Mouse (Mus musculus) heart, postnatal 4 days (tissue): ENCODE measurements around the gene Isx. TPM values are rescaled to one million over a fixed set of nuclear protein-coding genes. Genes with fewer than 3 reads are reported as not detected.

Experiments used
- DNase-seq: peaks from one replicate; pipeline ENCODE4 v3.0.0; 2021
- total RNA-seq, 2 experiments: library from RNA; stranded (reverse); gene quantifications; 2 replicates each; pipeline ENCODE4 v1.2.3; 2021

Isx gene
- total RNA-seq, 2 experiments from 2014 or later, result 0.29 TPM; not detected in 1

DNA sequence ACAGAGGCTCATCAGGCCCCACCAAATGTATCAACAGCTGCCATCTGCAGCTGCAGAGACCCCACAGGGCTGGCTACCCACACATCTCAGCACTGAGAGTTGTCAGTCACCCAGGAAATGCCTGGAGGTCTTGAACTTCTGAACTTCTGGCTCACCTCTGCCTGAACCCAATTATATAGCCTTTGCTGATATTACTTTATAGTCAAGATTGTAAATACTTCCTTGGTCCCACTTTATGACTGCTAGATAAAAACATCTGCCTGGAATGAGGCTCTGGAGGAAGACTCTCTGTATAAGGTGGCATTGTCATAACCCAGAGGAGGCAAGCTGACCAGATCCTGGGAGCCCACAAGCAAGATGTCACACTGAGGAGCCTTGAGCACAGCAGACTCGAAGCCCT lies 28.8 kb downstream of the Isx start:
- DNase-seq, result no peak

GRCm38 (mm10) chr8:74903054-74903842 lies 30.3 kb downstream of the Isx start:
- no peak for DNase-seq

GRCm38 (mm10) chr8:74906333-74906732 lies 33.4 kb downstream of the Isx start:
- no peak for DNase-seq

DNA sequence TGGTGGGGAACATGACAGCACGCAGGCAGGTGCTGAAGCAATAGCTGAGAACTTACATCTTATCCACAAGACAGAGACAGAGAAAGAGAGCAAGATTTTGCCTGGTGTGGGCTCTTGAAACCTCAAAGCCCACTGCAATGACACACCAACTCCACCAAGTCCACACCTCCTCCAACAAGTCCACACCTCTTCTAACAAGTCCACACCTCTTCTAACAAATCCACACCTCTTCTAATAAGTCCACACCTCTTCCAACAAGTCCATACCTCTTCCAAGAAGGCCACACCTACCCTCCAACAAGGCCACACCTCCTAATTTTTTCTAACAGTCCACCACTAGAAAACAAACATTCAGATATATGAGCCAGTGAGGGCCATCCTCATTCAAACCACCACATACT lies 37.7 kb downstream of the Isx start:
- no peak for DNase-seq

- no peak for DNase-seq
Measured at GRCm38 (mm10) chr8:74920691-74921421, 47.9 kb downstream of the Isx start.

DNA sequence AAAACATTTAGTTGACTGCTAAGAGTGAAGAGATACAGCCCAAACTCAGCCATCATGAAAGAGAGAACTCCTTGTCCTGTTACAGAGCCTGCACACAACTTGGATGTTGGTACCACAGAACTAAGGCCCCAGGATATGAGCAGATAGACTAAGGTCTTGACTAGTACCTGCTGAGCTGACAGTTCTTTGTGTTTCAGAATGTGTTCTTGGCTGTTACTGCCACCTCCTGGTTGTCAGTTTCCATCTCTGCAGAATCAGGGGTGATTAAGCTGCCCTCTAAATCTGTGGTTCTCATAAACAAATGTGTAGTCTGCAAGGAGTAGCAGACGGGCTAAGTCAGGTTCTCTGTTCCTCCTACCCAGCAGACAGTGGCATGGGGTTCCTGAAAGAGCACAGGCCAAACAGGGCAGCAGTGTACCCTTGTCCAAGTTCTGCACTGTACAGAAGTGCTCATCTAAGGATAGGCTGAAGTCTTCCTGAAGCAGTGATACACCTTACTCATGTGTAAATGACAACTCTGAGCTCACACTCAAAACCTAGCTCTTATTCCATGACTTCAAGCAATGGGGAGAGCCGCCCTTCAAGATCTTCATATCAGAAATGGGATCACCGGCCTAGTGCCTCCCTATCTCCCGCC lies 49.0 kb downstream of the Isx start:
- DNase-seq, result no peak

DNA sequence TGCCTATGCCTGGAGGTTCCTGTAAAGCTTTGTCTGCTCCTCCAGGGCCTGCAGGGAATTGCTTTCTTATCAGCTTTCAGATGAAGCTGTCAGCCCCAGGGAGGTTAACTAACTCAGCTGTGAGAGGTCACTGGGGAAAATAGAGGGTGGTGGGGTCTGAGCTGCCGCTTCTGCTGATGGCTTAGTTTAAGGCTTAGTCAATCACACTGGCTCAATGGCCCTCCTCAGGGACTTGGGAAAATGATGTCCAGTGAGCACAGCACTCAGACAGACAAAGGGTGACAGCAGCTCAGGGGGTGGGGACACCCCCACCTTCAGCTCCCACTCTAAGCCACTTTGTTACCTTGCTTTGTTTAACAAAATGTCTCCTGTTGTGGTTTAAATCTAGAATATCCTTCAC lies 55.0 kb downstream of the Isx start:
- DNase-seq, result no peak

GRCm38 (mm10) chr8:74930731-74931130 lies 57.8 kb downstream of the Isx start:
- peak; percentile 29 for DNase-seq

DNA sequence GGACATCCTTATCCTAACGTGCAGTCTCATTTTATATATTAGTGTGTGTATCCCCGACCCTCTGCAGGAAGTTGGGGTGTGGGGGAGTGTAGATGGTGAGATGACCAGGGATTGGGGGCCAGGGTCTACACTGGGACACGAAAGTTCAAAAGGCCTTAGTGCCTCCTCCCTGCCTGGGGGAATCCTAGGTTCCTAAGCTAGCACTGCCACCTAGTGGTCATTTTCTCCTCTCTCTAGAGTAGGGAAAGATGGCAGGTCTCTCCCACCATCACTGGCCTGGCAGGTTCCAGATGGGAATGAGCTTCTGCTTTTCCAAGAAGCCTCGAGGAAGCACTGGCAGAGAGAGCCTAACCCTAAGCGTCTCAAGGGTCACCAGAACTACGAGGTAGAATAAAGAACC lies 62.3 kb downstream of the Isx start:
- peak; percentile 61 for DNase-seq

GRCm38 (mm10) chr8:74936656-74937055 lies 63.7 kb downstream of the Isx start:
- DNase-seq, result no peak

DNA sequence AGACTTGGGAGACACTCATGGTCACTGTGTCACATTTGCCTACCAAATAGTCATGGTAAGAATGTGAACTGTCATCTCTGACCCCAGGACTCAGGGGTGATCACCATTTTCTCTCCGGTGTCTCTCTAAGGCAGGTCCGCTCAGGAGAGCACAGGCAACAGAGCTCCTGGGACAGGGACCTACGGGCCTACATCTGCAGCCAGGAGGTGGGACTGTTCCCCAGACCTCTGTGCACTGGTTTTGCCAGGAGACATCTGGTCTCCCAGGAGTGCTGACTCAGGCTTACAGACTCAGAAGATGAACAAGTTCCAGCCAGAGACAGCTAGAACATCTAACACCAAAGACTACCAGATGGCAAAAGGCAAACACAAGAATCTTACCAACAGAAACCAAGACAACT lies 69.1 kb downstream of the Isx start:
- no peak for DNase-seq

Other genes with a start within 250 kb of the Isx start
- 10 to 100 TPM; 23.0 to 26.4 TPM for gene Hmgxb4, start 120.2 kb downstream of the Isx start, total RNA-seq
- gene Tom1, start 160.5 kb downstream of the Isx start, total RNA-seq, result 10 to 100 TPM; 70.7 to 73.3 TPM
- 10 to 100 TPM; 15.0 to 16.6 TPM for gene Hmox1, start 220.4 kb downstream of the Isx start, total RNA-seq
- 10 to 100 TPM; 68.7 to 69.5 TPM for gene Mcm5, start 236.4 kb downstream of the Isx start, total RNA-seq